In the genomic region with DNA sequence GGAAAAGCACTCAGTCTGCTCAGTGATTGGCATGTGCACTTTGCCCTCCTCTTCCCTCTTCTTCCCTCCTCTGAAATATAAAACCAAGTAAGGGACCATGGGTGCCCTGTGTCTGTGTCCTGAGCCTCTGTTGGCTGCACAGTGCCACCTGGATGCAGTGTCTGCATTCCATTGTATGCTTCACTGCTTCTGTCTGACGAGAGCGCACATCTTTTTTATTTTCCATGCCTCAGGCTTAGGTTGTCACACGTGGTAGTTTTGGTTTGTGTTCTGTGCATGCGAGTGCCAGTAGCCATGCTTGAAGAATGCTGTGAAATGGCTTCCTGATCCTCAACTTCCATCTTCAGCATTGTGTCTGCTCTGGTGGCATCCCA, we compare ENCODE assay signal across 26 mouse cellular contexts. TPM values are rescaled to one million over a fixed set of nuclear protein-coding genes. Genes with fewer than 3 reads are reported as not detected.
DNase-seq lines count a peak whose midpoint lies in the region; ATAC-seq and TF ChIP-seq lines count a peak whose summit lies in the region.
"Had no signal": no experiment of that assay in that cellular context is flagged by ENCODE, and none has a peak within 500 bp of the region (broad histone marks: within the 10 kb centered on the region; RNA-seq: fewer than 3 reads in every experiment).

No protein-coding gene starts in this region.

- H3K4me3 ChIP-seq in hindbrain, postnatal 0 days (ENCODE audit: low read length) = no peak overlapping the region
- H3K4me3 ChIP-seq in hindbrain, embryonic 16.5 days (ENCODE audit: low read length) = no peak overlapping the region
- H3K4me3 ChIP-seq: embryonic facial prominence, embryonic 10.5 days; forebrain, embryonic 15.5 days; heart, adult 2 months; heart, embryonic 13.5 days; neural tube, embryonic 15.5 days had no signal

- no peak overlapping the region for H3K4me2 ChIP-seq in hindbrain, postnatal 0 days (ENCODE audit: low read depth, low read length)
- no peak overlapping the region for H3K4me2 ChIP-seq in hindbrain, embryonic 16.5 days (ENCODE audit: low read length)
- H3K4me2 ChIP-seq: forebrain, embryonic 15.5 days; heart, embryonic 13.5 days; neural tube, embryonic 15.5 days had no signal

- peak overlapping the region; percentile 60; the same call in 1 of the 2 replicates for H3K27ac ChIP-seq in hindbrain, postnatal 0 days
- no peak overlapping the region for H3K27ac ChIP-seq in hindbrain, embryonic 16.5 days (ENCODE audit: low read depth, low read length)
- H3K27ac ChIP-seq: forebrain, embryonic 15.5 days; heart, adult 2 months; heart, embryonic 13.5 days; neural tube, embryonic 15.5 days had no signal

- no peak for TF ChIP-seq CTCF in hindbrain, postnatal 0 days (IDR thresholded peaks at IDR 0.05; ENCODE audit: low read depth)

- no peak overlapping the region for H3K9ac ChIP-seq in hindbrain, postnatal 0 days (replicated peaks; ENCODE audit: low read length)
- no peak overlapping the region for H3K9ac ChIP-seq in hindbrain, embryonic 16.5 days (ENCODE audit: low read depth, low read length)
- H3K9ac ChIP-seq: forebrain, embryonic 15.5 days; heart, embryonic 13.5 days; liver, postnatal 0 days; neural tube, embryonic 15.5 days had no signal

- 0 out of 2 replicates have a peak, but pooled peaks cover 3% of the 10 kb centered on the region for H3K36me3 ChIP-seq in hindbrain, postnatal 0 days (ENCODE audit: insufficient read depth, low read length)
- no peaks in the 10 kb centered on the region for H3K36me3 ChIP-seq in hindbrain, embryonic 16.5 days (ENCODE audit: control insufficient read depth, insufficient read depth, low read length)
- H3K36me3 ChIP-seq: forebrain, embryonic 15.5 days had no signal

- peaks cover 41% of the 10 kb centered on the region for H3K27me3 ChIP-seq in hindbrain, postnatal 0 days (ENCODE audit: insufficient read depth, low read length)
- H3K27me3 ChIP-seq in hindbrain, embryonic 16.5 days (replicated peaks; ENCODE audit: control insufficient read depth, insufficient read depth, low read length) = peaks cover 66% of the 10 kb centered on the region
- H3K27me3 ChIP-seq: heart, embryonic 13.5 days had no signal

- H3K4me1 ChIP-seq in hindbrain, postnatal 0 days (ENCODE audit: insufficient read depth, low read length) = no peaks in the 10 kb centered on the region
- H3K4me1 ChIP-seq in hindbrain, embryonic 16.5 days (ENCODE audit: control insufficient read depth, insufficient read depth, low read depth, low read length) = peaks cover 2% of the 10 kb centered on the region
- H3K4me1 ChIP-seq: heart, embryonic 13.5 days had no signal

- DNase-seq in hindbrain, postnatal 0 days (ENCODE audit: low spot score) = no peak
- DNase-seq in retina, postnatal 1 day = peak; percentile 56
- DNase-seq in retina, embryonic 14.5 days (ENCODE audit: low spot score) = no peak
- peak; percentile 36 for DNase-seq in kidney, postnatal 10 days
- DNase-seq in cerebellum, adult 8-10 months = no peak
- DNase-seq: cerebellum, adult 11 months; cerebellum, postnatal 10 days; gastrocnemius, postnatal 25 days; heart, adult 2 months; layer of hippocampus, postnatal 36 days; liver, postnatal 0 days; lung, postnatal 10 days; right cerebral cortex, postnatal 25 days; spleen, adult 18-20 months had no signal

- no peak for ATAC-seq in hindbrain, postnatal 0 days
- no peak for ATAC-seq in hindbrain, embryonic 16.5 days
- no peak for ATAC-seq in activated CD4-positive, CD25-positive, alpha-beta regulatory T cell, adult 4 months
- ATAC-seq: CD4-positive, CD25-positive, alpha-beta regulatory T cell, adult 4 months; intestine, postnatal 0 days; liver, postnatal 0 days had no signal

- 70% methylated on average over 4 of the region's 4 CpGs for WGBS in hindbrain, postnatal 0 days
- WGBS in hindbrain, embryonic 16.5 days = 50% methylated on average over 4 of the region's 4 CpGs

- H3K9me3 ChIP-seq in hindbrain, postnatal 0 days (ENCODE audit: low read length) = no peaks in the 10 kb centered on the region
- no peaks in the 10 kb centered on the region for H3K9me3 ChIP-seq in hindbrain, embryonic 16.5 days (ENCODE audit: control insufficient read depth, low read length)
- H3K9me3 ChIP-seq: embryonic facial prominence, embryonic 10.5 days; forebrain, embryonic 15.5 days; heart, embryonic 13.5 days; neural tube, embryonic 15.5 days had no signal

RNA-seq across cellular contexts. Expression of a gene that starts 51.2 kb away (rescaled TPM):
- total RNA-seq in hindbrain, postnatal 0 days (2014; rRNA removed) = 18.8 and 23.2 TPM in 2 replicates
- 17.4 and 20.0 TPM in 2 replicates for polyA plus RNA-seq in hindbrain, postnatal 0 days (2015; fragmentation: Nextera tagmentation; extraction: Ambion mirVana)
- 9.4 and 9.8 TPM in 2 replicates for polyA plus RNA-seq in hindbrain, embryonic 16.5 days (2015; fragmentation: Nextera tagmentation; extraction: Ambion mirVana)
- not detected for polyA plus RNA-seq in activated CD4-positive, CD25-positive, alpha-beta regulatory T cell, adult 4 months (2017; shearing (Covaris generic))
- total RNA-seq: adrenal gland, adult 2 months; adrenal gland, postnatal 4 days; gastrocnemius, postnatal 25 days; liver, adult 2 months had no signal
- polyA plus RNA-seq: CD4-positive, CD25-positive, alpha-beta regulatory T cell, adult 4 months; limb, embryonic 11.5 days; liver, adult 2 months; liver, postnatal 0 days had no signal

Comparison
In these comparisons a context has a peak if more than half of its experiments do, and no peak if none do; other contexts are left out.
1. DNase-seq: peak in retina, postnatal 1 day (single experiment) and kidney, postnatal 10 days (single experiment); none in hindbrain, postnatal 0 days (single experiment), retina, embryonic 14.5 days (single experiment) and cerebellum, adult 8-10 months (single experiment).
2. RNA of a gene that starts 51.2 kb away (polyA plus RNA-seq): 17.4 to 20.0 TPM in hindbrain, postnatal 0 days and 9.4 to 9.8 TPM in hindbrain, embryonic 16.5 days; not detected in activated CD4-positive, CD25-positive, alpha-beta regulatory T cell, adult 4 months; every median in the first group is over 10 times any median in the second.